Mouse (Mus musculus) ES-Bruce4 (cell line): ENCODE results near the gene Nrxn3. TPM values are rescaled to one million over a fixed set of nuclear protein-coding genes. Genes with fewer than 3 reads are reported as not detected.

Experiments used
- H3K27ac ChIP-seq: 2 replicates; pipeline ENCODE4 v1.5.1; 2012; ENCODE audit warnings: low read length, inconsistent platforms; ENCODE audit not compliant: insufficient read depth
- H3K27me3 ChIP-seq: 2 replicates; pipeline ENCODE4 v1.6.1; 2012; ENCODE audit warnings: mild to moderate bottlenecking, low read length, inconsistent platforms; ENCODE audit not compliant: control insufficient read depth, poor library complexity, insufficient read depth, severe bottlenecking
- H3K36me3 ChIP-seq: 2 replicates; pipeline ENCODE4 v1.6.1; 2012; ENCODE audit warnings: inconsistent platforms, mild to moderate bottlenecking, low read length, moderate library complexity; ENCODE audit not compliant: control insufficient read depth, poor library complexity, insufficient read depth, severe bottlenecking
- H3K4me1 ChIP-seq: one replicate; pipeline ENCODE4 v1.8.1; 2011; ENCODE audit warnings: low read length; ENCODE audit not compliant: control insufficient read depth, insufficient read depth
- H3K4me3 ChIP-seq: 2 replicates; pipeline ENCODE4 v1.5.1; 2011; ENCODE audit warnings: low read depth, mild to moderate bottlenecking, low read length
- H3K9ac ChIP-seq: 2 replicates; pipeline ENCODE4 v1.6.1; 2012; ENCODE audit warnings: low read depth, mild to moderate bottlenecking, inconsistent platforms; ENCODE audit not compliant: poor library complexity, severe bottlenecking
- H3K9me3 ChIP-seq: replicated peaks from 2 replicates; pipeline ENCODE4 v1.6.1; 2012; ENCODE audit warnings: mild to moderate bottlenecking, low read length, inconsistent platforms; ENCODE audit not compliant: control insufficient read depth, poor library complexity, insufficient read depth, severe bottlenecking
- CTCF ChIP-seq: IDR thresholded peaks from one replicate; pipeline ENCODE4 v1.8.1; 2011; ENCODE audit warnings: low read depth, low read length
- EP300 ChIP-seq: IDR thresholded peaks from 2 replicates; pipeline ENCODE4 v1.6.1; 2011; ENCODE audit warnings: low read depth, low read length; ENCODE audit not compliant: insufficient read depth
- POLR2A ChIP-seq: IDR thresholded peaks from one replicate; pipeline ENCODE4 v1.8.1; 2011; ENCODE audit warnings: low read length; ENCODE audit not compliant: insufficient read depth
- polyA plus RNA-seq: library from polyadenylated mRNA; stranded (reverse); fragments of >200 nt; gene quantifications from 2 replicates; pipeline ENCODE4 v1.2.4, GENCODE M21; 2011; ENCODE audit warnings: low read depth; ENCODE audit not compliant: missing spikeins, insufficient read depth, insufficient read length

Nrxn3 gene
- polyA plus RNA-seq, 1 experiment: not detected

DNA sequence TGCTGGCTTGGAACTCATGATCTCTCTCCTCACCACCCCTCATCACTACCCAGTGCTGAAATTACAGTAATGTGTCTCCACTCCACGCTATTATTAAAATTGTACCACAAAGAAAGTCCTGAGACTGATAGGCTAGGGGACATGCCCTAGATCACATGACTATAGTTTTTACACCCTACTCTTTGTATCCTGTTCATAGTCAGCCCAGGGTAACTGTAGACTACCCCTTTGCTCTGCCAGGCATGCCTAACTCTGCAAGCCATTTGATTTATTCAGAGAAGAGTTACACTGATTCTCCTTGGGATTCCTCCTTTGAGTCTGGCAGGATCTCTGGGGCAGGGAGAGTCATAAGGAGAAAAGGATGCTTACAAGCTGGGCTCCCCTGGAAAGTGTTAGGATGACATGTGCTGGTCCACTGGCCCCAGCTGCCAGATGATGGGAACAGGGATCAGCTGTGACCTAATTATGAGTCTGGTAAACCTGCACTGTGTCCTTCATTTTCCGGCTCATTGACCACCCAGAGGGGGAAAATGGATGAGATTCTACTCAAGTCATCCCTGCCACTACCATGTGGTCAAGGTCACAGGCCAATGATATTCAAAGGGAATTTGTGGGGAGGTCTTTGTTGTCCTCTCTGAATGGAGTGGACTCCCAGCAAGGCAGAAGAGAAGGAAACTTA, 318.9 kb downstream of the Nrxn3 start:
- no peaks in the 10 kb centered on the region for H3K36me3 ChIP-seq
- H3K4me1 ChIP-seq: no peaks in the 10 kb centered on the region
- no peaks in the 10 kb centered on the region for H3K27me3 ChIP-seq
- no peaks in the 10 kb centered on the region for H3K9me3 ChIP-seq
- no peak overlapping the region for H3K27ac ChIP-seq
- no peak overlapping the region for H3K4me3 ChIP-seq
- TF ChIP-seq EP300 (no peak), CTCF (no peak), POLR2A (no peak)
- no peak overlapping the region for H3K9ac ChIP-seq

DNA sequence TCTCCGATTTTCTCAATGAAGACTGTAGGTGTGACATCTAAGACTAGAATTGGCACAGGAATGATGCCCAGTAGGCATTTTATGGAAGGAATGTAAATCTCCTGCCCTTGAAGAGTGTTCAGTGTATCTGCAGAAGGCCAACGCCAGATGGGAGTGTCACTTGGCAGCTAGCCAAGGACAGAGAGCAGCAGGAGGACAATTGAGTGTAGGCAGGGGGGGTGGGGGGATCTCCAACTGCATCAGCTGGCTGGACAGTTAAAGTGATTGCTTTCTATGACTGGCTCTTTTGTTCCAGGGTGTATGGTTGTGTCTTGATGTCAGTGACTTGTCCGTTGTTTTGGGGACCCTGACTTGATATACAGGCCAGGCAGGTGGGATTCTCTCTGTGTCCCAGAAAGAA, 326.6 kb downstream of the Nrxn3 start:
- H3K27me3 ChIP-seq: no peaks in the 10 kb centered on the region
- TF ChIP-seq CTCF: no peak
- no peak for TF ChIP-seq POLR2A
- TF ChIP-seq EP300: no peak
- no peak overlapping the region for H3K9ac ChIP-seq
- no peak overlapping the region for H3K27ac ChIP-seq
- no peaks in the 10 kb centered on the region for H3K4me1 ChIP-seq
- no peak overlapping the region for H3K4me3 ChIP-seq
- H3K36me3 ChIP-seq: no peaks in the 10 kb centered on the region
- no peaks in the 10 kb centered on the region for H3K9me3 ChIP-seq

DNA sequence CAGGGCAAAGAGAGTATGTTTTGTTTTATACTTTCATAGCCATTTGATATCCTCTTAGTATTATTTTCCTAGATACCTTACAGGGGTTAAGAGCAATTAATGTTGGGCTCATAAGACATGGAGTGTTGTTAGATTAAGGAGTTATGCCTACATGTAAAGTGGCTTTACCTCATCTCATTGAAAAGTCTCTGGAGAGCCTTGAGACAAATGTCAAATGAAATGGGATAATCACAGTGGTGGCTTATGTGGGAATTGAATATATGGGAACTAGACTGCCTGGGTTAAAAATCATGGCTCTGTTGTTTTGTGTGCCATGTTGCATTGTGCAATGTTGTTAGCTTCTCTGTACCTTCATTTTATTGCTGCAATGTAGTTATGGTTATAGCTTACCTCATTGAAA, 327.0 kb downstream of the Nrxn3 start:
- H3K9me3 ChIP-seq: no peaks in the 10 kb centered on the region
- H3K36me3 ChIP-seq: no peaks in the 10 kb centered on the region
- no peak overlapping the region for H3K9ac ChIP-seq
- no peak for TF ChIP-seq CTCF
- no peak for TF ChIP-seq EP300
- TF ChIP-seq POLR2A: no peak
- no peak overlapping the region for H3K27ac ChIP-seq
- no peaks in the 10 kb centered on the region for H3K27me3 ChIP-seq
- no peaks in the 10 kb centered on the region for H3K4me1 ChIP-seq
- H3K4me3 ChIP-seq: no peak overlapping the region

DNA sequence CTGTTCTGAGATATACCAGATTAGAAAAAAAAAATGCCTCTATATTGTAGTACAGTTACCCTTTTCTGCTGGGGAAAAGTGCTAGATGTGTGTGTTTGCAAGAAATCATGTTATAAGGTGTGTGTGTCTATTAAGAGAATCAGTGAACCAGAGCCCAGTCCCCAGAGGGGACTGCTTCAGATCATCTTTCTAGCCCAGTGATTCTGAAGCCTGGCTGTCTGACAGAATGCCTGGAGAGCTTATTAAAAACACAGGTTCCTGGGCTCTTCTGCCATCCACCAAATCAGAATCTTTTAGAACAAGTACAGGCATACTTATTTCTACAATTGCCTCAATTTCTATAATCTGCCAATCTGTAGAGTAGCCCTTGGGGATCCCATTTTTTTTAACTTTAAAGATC, 349.8 kb downstream of the Nrxn3 start:
- no peak overlapping the region for H3K9ac ChIP-seq
- H3K4me3 ChIP-seq: no peak overlapping the region
- H3K27me3 ChIP-seq: no peaks in the 10 kb centered on the region
- H3K9me3 ChIP-seq: no peaks in the 10 kb centered on the region
- no peak overlapping the region for H3K27ac ChIP-seq
- H3K4me1 ChIP-seq: no peaks in the 10 kb centered on the region
- no peak for TF ChIP-seq CTCF
- TF ChIP-seq POLR2A: no peak
- TF ChIP-seq EP300: no peak
- H3K36me3 ChIP-seq: no peaks in the 10 kb centered on the region

DNA sequence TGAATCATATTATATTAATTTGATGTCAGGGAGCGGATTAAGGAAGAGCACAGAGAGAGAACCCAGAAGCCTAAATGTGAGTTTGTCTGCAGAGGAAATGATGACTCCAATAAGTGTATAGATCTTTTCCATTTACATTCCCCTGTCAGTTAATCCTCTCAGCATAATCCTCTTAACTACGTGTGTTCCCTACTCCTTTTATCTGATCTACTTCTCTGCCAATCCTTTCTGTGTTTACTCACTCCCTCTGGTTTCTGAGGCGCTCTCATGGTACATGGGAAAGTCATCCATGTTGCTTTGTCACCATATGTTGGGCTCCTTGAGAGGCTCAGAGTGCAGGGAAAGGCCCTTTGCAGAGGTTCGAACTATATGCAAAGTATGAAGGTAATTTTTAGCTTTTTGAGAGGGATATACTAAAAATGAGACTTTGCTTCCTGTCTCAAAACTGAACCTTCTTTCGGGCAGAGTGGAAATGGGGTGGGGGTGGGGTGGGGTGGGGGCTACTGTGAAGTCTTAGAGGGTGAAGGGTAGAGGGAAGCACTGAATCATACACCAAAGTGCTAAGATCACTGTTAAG, 350.6 kb downstream of the Nrxn3 start:
- no peaks in the 10 kb centered on the region for H3K4me1 ChIP-seq
- H3K27me3 ChIP-seq: no peaks in the 10 kb centered on the region
- TF ChIP-seq CTCF (no peak), EP300 (no peak), POLR2A (no peak)
- H3K36me3 ChIP-seq: no peaks in the 10 kb centered on the region
- H3K9me3 ChIP-seq: no peaks in the 10 kb centered on the region
- H3K4me3 ChIP-seq: no peak overlapping the region
- H3K27ac ChIP-seq: no peak overlapping the region
- no peak overlapping the region for H3K9ac ChIP-seq

DNA sequence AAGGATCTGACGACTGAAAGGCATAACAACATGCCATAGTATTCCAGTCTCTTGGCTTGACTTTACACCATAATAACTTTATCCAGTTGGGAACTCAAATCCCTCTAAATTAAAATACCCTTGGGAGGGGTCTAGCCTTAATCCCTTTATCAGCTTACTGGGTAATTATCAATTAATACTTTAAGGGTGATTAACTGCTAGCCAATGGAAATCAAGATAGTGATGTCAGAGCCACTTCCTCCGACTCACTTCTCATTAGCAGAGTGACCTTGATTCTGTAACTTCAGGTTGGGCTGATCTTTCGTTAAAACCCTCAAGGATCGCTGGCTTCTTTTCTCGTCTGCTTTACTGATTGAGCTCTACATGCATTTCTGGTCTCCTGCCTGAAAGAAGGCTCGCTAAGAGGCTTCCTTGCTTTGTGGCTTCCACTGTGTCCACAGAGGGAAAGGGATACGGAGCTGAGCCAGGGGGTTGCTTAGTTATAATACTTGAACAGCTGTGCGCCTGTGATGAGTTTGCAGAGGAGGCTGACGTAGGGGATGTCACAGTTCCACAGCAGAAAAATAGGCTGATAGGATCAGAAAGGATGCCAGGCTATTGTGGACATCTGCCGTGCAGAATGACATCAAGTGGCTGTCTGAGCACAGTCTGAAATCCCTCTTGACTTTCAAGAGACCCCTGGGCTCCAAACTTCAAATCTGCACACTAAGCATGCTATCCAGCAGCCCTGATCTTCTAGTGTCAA, 352.0 kb downstream of the Nrxn3 start:
- Histone ChIP-seq H3K27ac (no peak overlapping the region), H3K4me3 (no peak overlapping the region), H3K27me3 (no peaks in the 10 kb centered on the region), H3K9ac (no peak overlapping the region), H3K36me3 (no peaks in the 10 kb centered on the region), H3K9me3 (no peaks in the 10 kb centered on the region), H3K4me1 (no peaks in the 10 kb centered on the region)
- TF ChIP-seq CTCF (no peak), EP300 (no peak), POLR2A (no peak)
